Mouse (Mus musculus) v-Abl transformed pro-B cells (cell line): ENCODE measurements around the gene Pla2g12b.
"Not testable (repeated sequence)": the region's sequence is repeated elsewhere in the genome, so short reads cannot be mapped to it uniquely, and the experiment has no call there.

ENCODE experiments used
- in situ Hi-C, 2 experiments: fragments of 400-800 bp; cut with MboI; formaldehyde crosslinking; loops; one replicate each; pipeline ENCODE4 v1.15.1; 2025; ENCODE audit not compliant: unreplicated experiment in 2 of 2

Gene Pla2g12b

DNA sequence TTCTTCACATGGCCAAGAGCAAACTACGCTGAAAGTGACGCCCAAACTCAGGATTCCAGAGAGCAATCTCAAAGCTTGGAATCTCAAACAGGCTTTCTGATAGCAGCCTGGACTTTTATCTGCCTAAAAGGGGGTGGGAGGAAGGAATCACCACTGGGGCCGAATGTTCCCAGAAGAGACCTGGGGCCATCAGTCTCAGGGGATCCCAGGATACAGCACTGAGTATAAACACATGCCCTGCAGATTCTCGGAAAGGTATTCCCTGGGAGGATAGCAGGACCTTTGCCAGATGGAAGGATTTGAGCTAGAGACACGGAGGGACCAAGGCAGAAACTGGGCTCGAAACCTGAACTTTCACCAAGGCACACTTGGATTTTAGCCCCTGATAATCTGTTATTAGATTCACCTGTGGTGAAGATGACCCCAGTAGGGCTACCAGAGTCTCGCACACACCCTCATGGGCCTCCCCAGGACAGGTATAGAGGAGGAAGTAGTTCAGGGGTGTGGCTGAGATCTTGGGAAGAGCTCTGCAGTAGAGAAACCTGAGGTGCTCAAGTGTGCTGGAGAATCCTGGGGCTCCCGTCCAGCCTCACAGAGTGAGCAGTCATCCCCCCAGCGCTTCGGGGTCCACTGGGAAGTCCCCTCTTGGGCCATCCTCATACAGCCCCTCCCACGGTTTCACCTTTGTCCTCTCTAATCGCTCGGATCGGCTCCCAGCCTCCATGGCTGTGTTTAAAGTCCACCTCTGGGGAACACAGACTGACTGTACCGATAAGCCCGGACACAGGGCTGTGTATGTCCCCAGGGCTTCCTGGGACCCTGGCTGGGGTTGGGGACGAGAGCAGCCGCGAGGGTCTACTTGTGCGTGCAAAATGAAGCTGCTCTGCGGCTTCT lies at the start of gene Pla2g12b:
Pla2g12b (plus strand) TSS at position 762 of the 894 bp plus-strand sequence.
- in situ Hi-C loops = no loop called here

- in situ Hi-C loops = loop anchor here in 1 of 2 experiments (5.0 kb wide), 1 partner anchor 187 kb away; no protein-coding TSS in a partner anchor
Measured at GRCm38 (mm10) chr10:59354120-59354519, 49.3 kb upstream of the Pla2g12b start.

- in situ Hi-C loops = loop anchor here (5.0 kb wide), 3 partner anchors 43 to 188 kb away; no protein-coding TSS in a partner anchor
Measured at GRCm38 (mm10) chr10:59355020-59355419, 48.4 kb upstream of the Pla2g12b start.

- in situ Hi-C loops = loop anchor here (5.0 kb wide), 3 partner anchors 46 to 191 kb away; no protein-coding TSS in a partner anchor
Measured at GRCm38 (mm10) chr10:59358744-59359143, 44.7 kb upstream of the Pla2g12b start.

GRCm38 (mm10) chr10:59363208-59363607 lies 40.3 kb upstream of the Pla2g12b start:
- in situ Hi-C loops = no loop called here

- in situ Hi-C loops = no loop called here
Measured at GRCm38 (mm10) chr10:59364551-59364950, 38.9 kb upstream of the Pla2g12b start.

DNA sequence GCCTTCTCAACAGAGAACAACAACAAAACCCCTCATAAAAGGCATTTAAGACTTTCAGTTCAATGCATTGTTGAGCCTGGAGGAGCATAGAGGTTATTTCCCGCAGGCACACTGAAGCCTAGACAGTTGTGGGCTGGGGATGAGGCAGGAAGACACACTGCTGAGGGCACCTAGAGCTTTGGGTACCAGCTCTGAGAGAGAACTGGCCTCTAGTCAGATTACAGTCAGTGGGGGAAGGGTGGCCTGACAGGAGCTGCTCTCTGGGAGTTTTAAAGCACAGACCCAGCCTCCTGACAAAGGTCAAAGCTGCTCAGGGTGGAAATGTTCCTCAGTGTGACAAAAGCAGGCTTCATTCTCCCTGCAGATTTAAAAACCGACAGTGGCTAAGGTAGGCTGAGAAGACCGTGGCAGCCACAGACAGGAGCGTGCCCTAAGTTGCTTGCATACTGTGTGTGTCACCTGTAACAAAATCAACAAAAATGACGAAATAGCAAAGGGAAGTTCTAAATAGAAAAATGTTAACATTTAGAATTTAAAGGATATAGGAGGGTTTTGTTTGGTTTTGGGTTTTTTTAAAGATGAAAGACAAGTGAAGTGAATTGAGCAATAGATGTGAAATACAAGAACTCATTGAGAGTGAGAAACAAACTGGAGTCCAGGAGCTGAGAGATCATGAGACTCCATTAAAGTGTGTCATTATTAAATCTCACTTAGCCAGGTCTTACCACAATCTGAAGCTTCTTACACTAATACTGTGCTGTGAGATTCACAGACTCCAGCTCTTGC lies 37.5 kb upstream of the Pla2g12b start:
- in situ Hi-C loops = no loop called here

DNA sequence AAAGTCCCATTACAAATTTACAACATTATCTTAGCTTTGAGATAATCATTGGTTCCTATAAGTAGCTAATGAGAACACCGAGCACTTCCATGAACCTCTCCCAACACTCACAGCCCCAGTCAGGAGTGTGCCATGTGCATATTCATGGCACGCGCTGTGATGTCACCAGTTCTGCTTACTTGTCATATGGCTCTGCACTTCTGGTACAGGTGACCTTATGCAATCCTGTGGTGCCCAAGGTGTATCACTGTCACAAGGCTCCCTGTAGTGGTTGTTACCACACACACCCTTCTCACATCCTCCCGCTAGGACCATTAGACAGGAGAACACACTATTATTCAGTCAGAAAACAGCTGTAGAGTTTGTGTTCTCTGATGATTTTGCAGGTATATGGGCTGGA lies 36.7 kb upstream of the Pla2g12b start:
- in situ Hi-C loops = no loop called here

DNA sequence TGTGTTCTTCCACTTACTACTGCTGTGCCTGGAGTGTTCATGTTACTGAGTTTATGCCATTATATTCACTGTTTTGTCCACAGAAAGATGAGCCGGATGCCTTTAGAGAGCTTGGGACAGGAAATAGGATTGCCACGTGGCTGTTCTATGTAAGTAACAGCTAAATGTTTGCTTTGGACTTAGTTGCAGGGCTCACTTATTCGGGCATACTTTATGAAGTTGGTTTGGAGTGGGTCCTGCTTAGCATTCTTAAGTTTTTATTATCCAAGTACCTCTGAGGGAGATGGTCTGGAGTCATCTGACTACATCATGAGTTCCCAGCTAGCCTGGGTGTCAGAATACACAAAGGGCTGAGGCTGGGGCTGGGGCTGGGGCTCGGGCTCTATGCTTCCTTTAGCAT lies 36.3 kb upstream of the Pla2g12b start:
- in situ Hi-C loops = no loop called here

DNA sequence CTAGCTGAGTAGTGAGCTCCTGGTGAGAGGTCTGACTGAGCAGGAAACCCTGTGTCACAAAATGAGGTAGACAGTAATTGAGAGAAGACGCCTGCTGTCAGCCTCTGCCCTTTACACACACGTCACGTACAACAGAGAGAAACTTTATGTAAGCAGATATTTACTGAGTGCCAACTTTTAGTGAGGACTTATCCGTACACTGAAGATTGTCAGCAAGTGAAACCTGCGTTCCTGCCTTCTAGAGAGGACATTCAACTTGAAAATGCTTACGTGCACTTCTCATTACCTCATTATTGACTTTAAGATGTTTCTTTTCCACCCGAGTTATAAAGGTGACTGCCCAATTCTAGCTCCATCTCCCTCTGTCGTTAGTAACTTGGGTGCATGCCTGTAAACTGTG lies 34.7 kb upstream of the Pla2g12b start:
- in situ Hi-C loops = no loop called here

DNA sequence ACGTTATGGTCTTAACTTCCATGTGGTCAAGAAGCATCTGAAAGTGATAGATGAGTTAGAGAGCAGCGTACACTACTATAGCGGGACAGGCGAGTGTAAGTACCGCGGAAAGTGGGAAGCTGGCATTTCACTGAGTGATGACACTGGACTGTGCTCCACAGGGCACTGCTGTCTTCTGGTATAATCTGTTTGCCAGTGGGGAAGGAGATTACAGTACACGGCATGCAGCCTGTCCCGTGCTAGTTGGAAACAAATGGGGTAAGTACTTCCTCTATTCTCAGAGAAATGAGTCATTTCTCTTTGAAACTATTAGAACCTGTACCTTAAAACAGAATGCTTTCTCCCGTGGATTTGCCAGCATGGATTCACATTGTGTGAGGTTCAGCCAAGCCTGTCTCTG lies 34.0 kb upstream of the Pla2g12b start:
- in situ Hi-C loops = no loop called here

- in situ Hi-C loops = loop anchor here in 1 of 2 experiments (10.0 kb wide), 1 partner anchor 497 kb away; the partner anchor contains the start of gene Dnajb12
Measured at GRCm38 (mm10) chr10:59377906-59378305, 25.6 kb upstream of the Pla2g12b start.

- in situ Hi-C loops = loop anchor here in 1 of 2 experiments (10.0 kb wide), 1 partner anchor 496 kb away; the partner anchor contains the start of gene Dnajb12
Measured at GRCm38 (mm10) chr10:59378728-59379127, 24.7 kb upstream of the Pla2g12b start.

DNA sequence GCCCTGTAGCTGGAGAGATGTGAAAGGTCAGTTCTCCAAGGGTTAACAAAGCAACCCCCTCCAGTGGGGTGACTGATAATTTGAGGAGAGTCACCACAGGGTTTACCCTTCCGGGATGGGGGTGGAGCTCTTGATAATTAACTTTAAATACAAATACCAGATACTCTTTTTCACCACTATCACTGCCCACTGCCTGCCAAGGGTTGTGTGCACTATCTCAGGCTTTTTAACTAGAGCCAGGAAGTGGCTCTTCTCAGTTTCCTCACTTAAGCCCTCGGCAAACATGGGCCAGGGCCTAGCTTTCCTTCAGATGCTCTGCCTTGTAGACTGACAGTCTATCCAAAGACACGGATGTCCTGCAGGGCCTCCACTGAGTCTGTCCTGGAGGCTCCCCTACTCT lies 23.5 kb upstream of the Pla2g12b start:
- in situ Hi-C loops = loop anchor here in 1 of 2 experiments (10.0 kb wide), 1 partner anchor 495 kb away; the partner anchor contains the start of gene Dnajb12

DNA sequence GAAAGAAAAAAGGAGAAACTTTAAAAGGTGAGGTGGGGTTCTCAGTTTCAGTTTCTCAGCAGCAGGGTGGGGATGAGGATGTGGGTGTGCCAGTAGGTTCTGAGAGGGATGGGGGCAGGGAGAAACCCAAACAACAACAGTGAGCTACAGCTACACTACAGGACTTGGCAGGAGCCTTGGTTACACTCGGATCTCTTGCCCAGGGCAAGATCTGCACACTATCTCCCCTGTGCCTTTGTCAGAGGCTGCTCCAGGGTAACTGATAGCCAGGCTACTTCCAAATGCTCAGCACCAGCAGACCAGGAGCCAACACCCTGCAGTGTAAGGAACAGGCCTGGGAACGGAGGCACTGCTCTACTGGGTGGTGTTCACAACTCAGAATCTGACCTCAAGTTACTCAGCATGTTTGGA lies 23.0 kb upstream of the Pla2g12b start:
- in situ Hi-C loops = no loop called here

GRCm38 (mm10) chr10:59381563-59381962 lies 21.9 kb upstream of the Pla2g12b start:
- in situ Hi-C loops = not testable (repeated sequence)

DNA sequence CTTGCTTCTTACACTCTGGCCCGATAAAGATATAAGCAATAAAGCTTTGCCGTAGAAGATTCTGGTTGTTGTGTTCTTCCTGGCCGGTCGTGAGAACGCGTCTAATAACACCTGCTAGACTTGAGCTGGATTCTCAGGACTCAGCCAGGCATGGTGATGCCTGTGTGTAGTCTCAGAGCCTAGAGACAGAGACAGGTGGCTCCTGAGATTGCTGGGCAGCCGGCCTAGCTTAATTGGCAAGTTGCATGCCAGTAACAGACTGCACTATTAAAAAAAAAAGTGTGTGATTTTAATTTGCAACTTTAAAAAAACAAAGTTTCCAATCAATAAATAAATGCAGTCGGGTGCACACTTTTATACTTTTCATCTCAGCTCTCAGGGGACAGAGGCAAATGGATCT lies 16.5 kb upstream of the Pla2g12b start:
- in situ Hi-C loops = no loop called here

GRCm38 (mm10) chr10:59389652-59390051 lies 13.8 kb upstream of the Pla2g12b start:
- in situ Hi-C loops = no loop called here

GRCm38 (mm10) chr10:59391907-59392306 lies 11.6 kb upstream of the Pla2g12b start:
- in situ Hi-C loops = no loop called here

DNA sequence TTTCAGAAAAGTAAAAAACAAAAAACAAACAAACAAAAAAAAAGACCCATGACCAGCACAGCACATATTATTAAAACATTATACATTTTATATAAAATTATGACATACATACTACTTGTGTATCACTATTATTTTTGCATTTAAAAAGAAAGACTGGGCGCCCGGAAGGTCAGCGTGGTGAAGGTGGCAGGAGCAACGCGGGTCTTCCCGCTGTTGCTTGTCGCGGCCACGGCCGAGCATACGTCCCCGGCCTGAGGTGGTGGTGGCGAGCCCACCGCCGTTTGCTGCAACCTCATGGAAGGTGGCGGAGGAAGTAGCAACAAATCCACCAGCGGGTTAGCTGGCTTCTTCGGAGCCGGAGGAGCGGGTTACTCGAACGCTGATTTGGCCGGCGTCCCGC lies 8.0 kb upstream of the Pla2g12b start, which contains the start of gene Gm10273:
Gm10273 (plus strand) TSS at position 172 of the 400 bp plus-strand sequence.
- in situ Hi-C loops = not testable (repeated sequence)

- in situ Hi-C loops = no loop called here
Measured at GRCm38 (mm10) chr10:59403793-59404149, 311 bp downstream of the Pla2g12b start.
